ENCODE assay signal across 8 mouse cellular contexts in the genomic region with DNA sequence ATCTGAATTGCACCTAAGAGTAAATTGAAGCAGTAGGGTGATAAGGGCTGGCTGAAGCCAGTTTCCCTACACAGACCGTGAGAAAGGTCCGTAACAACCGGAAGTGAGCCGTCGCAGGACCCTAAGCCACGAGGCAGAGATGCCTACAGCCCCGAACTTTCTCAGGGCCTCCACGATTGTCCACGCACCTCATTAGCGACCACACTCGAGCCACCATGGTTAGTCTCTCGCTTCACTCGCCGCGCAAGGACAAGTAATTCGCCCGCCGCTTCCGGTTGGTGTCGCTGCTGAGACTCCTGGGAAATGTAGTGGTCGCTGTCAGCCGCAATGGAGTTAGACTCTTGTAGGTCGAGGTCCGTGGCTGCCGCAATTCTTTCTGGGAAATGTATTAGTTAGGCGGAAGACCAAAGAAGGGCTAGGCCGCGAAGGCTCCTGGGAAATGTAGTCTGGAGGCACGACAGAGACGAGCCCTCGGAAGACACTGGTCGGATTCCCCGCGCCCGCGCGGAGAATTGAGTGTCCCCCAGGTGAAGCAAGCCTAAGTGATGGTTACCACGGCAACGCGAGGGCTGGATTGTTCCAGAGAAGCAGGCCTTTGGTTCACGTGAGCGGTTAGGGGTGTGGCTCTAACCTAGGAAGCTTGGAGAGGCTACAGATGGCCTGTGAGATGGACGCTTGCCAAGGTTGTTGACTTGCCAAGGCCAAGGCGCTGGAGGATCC. TPM values are rescaled to one million over a fixed set of nuclear protein-coding genes. Genes with fewer than 3 reads are reported as not detected.
DNase-seq lines count a peak whose midpoint lies in the region; ATAC-seq and TF ChIP-seq lines count a peak whose summit lies in the region.

Gene 2410015M20Rik (minus strand): TSS at position 320 of the 720 bp plus-strand sequence.

- H3K27ac ChIP-seq in embryonic facial prominence, embryonic 13.5 days = peak within 1 kb of the TSS; percentile 72
- H3K27ac ChIP-seq in kidney, adult 2 months (ENCODE audit: insufficient read depth, low read depth, low read length) = peak within 1 kb of the TSS; percentile 93
- peak within 1 kb of the TSS; percentile 77 for H3K27ac ChIP-seq in limb, embryonic 12.5 days
- peak within 1 kb of the TSS; percentile 75 for H3K27ac ChIP-seq in midbrain, embryonic 15.5 days
- H3K27ac ChIP-seq in spleen, adult 2 months (ENCODE audit: insufficient read depth, low read length) = peak within 1 kb of the TSS; percentile 86

- peak; percentile 96 for DNase-seq in 3134 (ENCODE audit: extremely low read depth, insufficient read length, low spot score)
- peak; percentile 93 to 94 for DNase-seq in adrenal gland, postnatal 36 days
- peak; percentile 97 to 98 for DNase-seq in heart, adult 18-20 months
- DNase-seq in kidney, adult 2 months = peak; percentile 99
- peak; percentile 92 to 94 for DNase-seq in spleen, adult 2 months (ENCODE audit: low read depth in 1 of 2, low spot score in 2 of 2)

- peak; percentile 82 for ATAC-seq in embryonic facial prominence, embryonic 13.5 days (ENCODE audit: insufficient number of reproducible peaks, insufficient read depth, low FRiP score, low TSS enrichment, low read depth)
- peak; percentile 81 for ATAC-seq in limb, embryonic 12.5 days (ENCODE audit: insufficient number of reproducible peaks, insufficient read depth, low FRiP score, low TSS enrichment, low read depth)
- peak; percentile 90 for ATAC-seq in midbrain, embryonic 15.5 days (replicated peaks)

- H3K9ac ChIP-seq in embryonic facial prominence, embryonic 13.5 days = peak within 1 kb of the TSS; percentile 83
- H3K9ac ChIP-seq in limb, embryonic 12.5 days (replicated peaks) = peak within 1 kb of the TSS; percentile 81
- peak within 1 kb of the TSS; percentile 50 for H3K9ac ChIP-seq in midbrain, embryonic 15.5 days

- peaks cover 27% of the 10 kb centered on the region for H3K4me1 ChIP-seq in embryonic facial prominence, embryonic 13.5 days
- peaks cover 15% of the 10 kb centered on the region; the same call in 1 of the 2 replicates for H3K4me1 ChIP-seq in kidney, adult 2 months (ENCODE audit: control insufficient read depth, insufficient read depth, low read length)
- H3K4me1 ChIP-seq in limb, embryonic 12.5 days (replicated peaks) = peaks cover 34% of the 10 kb centered on the region
- peaks cover 31% of the 10 kb centered on the region for H3K4me1 ChIP-seq in midbrain, embryonic 15.5 days
- H3K4me1 ChIP-seq in spleen, adult 2 months (ENCODE audit: control insufficient read depth, insufficient read depth, insufficient read length) = peaks cover 12% of the 10 kb centered on the region; the same call in 1 of the 2 replicates

- under 1% methylated on average over 44 of the region's 44 CpGs for WGBS in embryonic facial prominence, embryonic 13.5 days
- under 1% methylated on average over 44 of the region's 44 CpGs for WGBS in kidney, adult 2 months
- WGBS in limb, embryonic 12.5 days = under 1% methylated on average over 44 of the region's 44 CpGs
- under 1% methylated on average over 44 of the region's 44 CpGs for WGBS in midbrain, embryonic 15.5 days
- under 1% methylated on average over 44 of the region's 44 CpGs for WGBS in spleen, adult 2 months

- H3K4me2 ChIP-seq in embryonic facial prominence, embryonic 13.5 days = peak within 1 kb of the TSS; percentile 83
- H3K4me2 ChIP-seq in limb, embryonic 12.5 days = peak within 1 kb of the TSS; percentile 82
- peak within 1 kb of the TSS; percentile 76 for H3K4me2 ChIP-seq in midbrain, embryonic 15.5 days

- no peaks in the 10 kb centered on the region for H3K9me3 ChIP-seq in embryonic facial prominence, embryonic 13.5 days
- no peaks in the 10 kb centered on the region for H3K9me3 ChIP-seq in limb, embryonic 12.5 days
- no peaks in the 10 kb centered on the region for H3K9me3 ChIP-seq in midbrain, embryonic 15.5 days

- peak within 1 kb of the TSS; percentile 59 for H3K4me3 ChIP-seq in embryonic facial prominence, embryonic 13.5 days
- H3K4me3 ChIP-seq in kidney, adult 2 months (ENCODE audit: insufficient read depth, low read depth, low read length) = peak within 1 kb of the TSS; percentile 94
- peak within 1 kb of the TSS; percentile 67 for H3K4me3 ChIP-seq in limb, embryonic 12.5 days (replicated peaks)
- peak within 1 kb of the TSS; percentile 58 for H3K4me3 ChIP-seq in midbrain, embryonic 15.5 days
- peak within 1 kb of the TSS; percentile 88 for H3K4me3 ChIP-seq in spleen, adult 2 months (ENCODE audit: extremely low read depth, insufficient read depth, insufficient read length)

- peak; percentile 74 for TF ChIP-seq POLR2A in kidney, adult 2 months (IDR thresholded peaks at IDR 0.05; ENCODE audit: low read depth, low read length)
- peak; percentile 32; the same call in 1 of the 2 replicates for TF ChIP-seq POLR2A in spleen, adult 2 months (IDR thresholded peaks at IDR 0.05; ENCODE audit: low read depth, low read length)

- no peaks in the 10 kb centered on the region for H3K27me3 ChIP-seq in embryonic facial prominence, embryonic 13.5 days
- H3K27me3 ChIP-seq in kidney, adult 2 months (replicated peaks; ENCODE audit: control insufficient read depth, insufficient read depth, low read length) = no peaks in the 10 kb centered on the region
- H3K27me3 ChIP-seq in limb, embryonic 12.5 days = no peaks in the 10 kb centered on the region
- H3K27me3 ChIP-seq in midbrain, embryonic 15.5 days (replicated peaks) = no peaks in the 10 kb centered on the region
- no peaks in the 10 kb centered on the region for H3K27me3 ChIP-seq in spleen, adult 2 months (ENCODE audit: control insufficient read depth, insufficient read depth, low read length)

- peaks cover 36% of the 10 kb centered on the region for H3K36me3 ChIP-seq in embryonic facial prominence, embryonic 13.5 days
- peaks cover 1% of the 10 kb centered on the region; the same call in 1 of the 2 replicates for H3K36me3 ChIP-seq in kidney, adult 2 months (ENCODE audit: control insufficient read depth, insufficient read depth, low read length)
- H3K36me3 ChIP-seq in limb, embryonic 12.5 days = peaks cover 39% of the 10 kb centered on the region
- peaks cover 30% of the 10 kb centered on the region for H3K36me3 ChIP-seq in midbrain, embryonic 15.5 days (replicated peaks)
- peaks cover 23% of the 10 kb centered on the region for H3K36me3 ChIP-seq in spleen, adult 2 months (ENCODE audit: control insufficient read depth, insufficient read depth, low read length)

- peak; percentile 54 for TF ChIP-seq CTCF in kidney, adult 2 months (conservative IDR thresholded peaks at IDR 0.05; ENCODE audit: insufficient read depth, insufficient read length, low read depth, low read length)
- TF ChIP-seq CTCF in spleen, adult 2 months (IDR thresholded peaks at IDR 0.05; ENCODE audit: extremely low read depth, insufficient read depth, insufficient read length, insufficient replicate concordance) = no peak

RNA-seq across cellular contexts. Expression of gene 2410015M20Rik, which starts in this region (rescaled TPM):
- 100 to 1,000 TPM; 293 to 327 TPM for total RNA-seq in adrenal gland, postnatal 36 days (2021)
- polyA plus RNA-seq in embryonic facial prominence, embryonic 13.5 days (2015; fragmentation: Nextera tagmentation; extraction: Ambion mirVana) = 254 and 258 TPM in 2 replicates
- 100 to 1,000 TPM; 341 TPM for total RNA-seq in heart, adult 18-20 months (2021)
- polyA plus RNA-seq in kidney, adult 2 months (2012; rRNA removed) = 440 and 549 TPM in 2 replicates
- 211 and 216 TPM in 2 replicates for polyA plus RNA-seq in limb, embryonic 12.5 days (2016; fragmentation: Nextera tagmentation; extraction: Ambion mirVana)
- 169 and 175 TPM in 2 replicates for polyA plus RNA-seq in midbrain, embryonic 15.5 days (2015; fragmentation: Nextera tagmentation; extraction: Ambion mirVana)
- polyA plus RNA-seq in spleen, adult 2 months (2012; rRNA removed) = 101 and 140 TPM in 2 replicates

Comparison
In these comparisons a context has a peak if more than half of its experiments do, and no peak if none do; other contexts are left out.
1. Peak in every context shown above with its lines: DNase-seq, ATAC-seq, H3K4me3 ChIP-seq and H3K27ac ChIP-seq.